Mouse (Mus musculus): ENCODE measurements around the gene Phactr3. TPM values are rescaled to one million over a fixed set of nuclear protein-coding genes. Genes with fewer than 3 reads are reported as not detected.

Phactr3 gene
- polyA plus RNA-seq, 1 experiment, result not detected

DNA sequence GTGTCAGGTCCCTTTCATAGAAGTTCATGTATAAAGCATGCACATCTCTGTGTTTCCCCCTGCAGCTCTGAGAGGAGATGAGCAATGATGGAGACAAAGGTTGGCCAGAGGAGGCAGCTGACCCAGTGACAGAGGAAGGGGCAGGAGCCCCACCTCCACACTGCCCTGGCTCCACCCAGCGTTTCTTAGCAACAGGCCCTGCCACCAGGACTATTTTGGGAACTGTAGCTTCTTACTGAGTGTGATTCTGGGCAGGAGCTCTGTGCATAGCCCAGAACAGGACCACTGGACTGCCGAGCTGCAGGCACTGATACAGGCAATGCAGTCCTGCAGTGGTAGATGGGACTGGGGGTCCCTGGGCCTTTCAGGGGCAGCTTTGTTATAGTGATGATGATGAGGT lies 146.7 kb downstream of the Phactr3 start:
- Histone ChIP-seq H3K4me1 (ENCODE audit: control insufficient read depth, insufficient read depth, low read length) (no peaks in the 10 kb centered on the region), H3K4me3 (ENCODE audit: insufficient read depth, low read length) (no peak overlapping the region), H3K27ac (ENCODE audit: insufficient read depth, low read depth, low read length) (no peak overlapping the region)
- TF ChIP-seq CTCF (IDR thresholded peaks at IDR 0.05; ENCODE audit: low read depth, low read length), result no peak
- TF ChIP-seq POLR2A (IDR thresholded peaks at IDR 0.05; ENCODE audit: borderline replicate concordance, low read depth, low read length), result no peak

DNA sequence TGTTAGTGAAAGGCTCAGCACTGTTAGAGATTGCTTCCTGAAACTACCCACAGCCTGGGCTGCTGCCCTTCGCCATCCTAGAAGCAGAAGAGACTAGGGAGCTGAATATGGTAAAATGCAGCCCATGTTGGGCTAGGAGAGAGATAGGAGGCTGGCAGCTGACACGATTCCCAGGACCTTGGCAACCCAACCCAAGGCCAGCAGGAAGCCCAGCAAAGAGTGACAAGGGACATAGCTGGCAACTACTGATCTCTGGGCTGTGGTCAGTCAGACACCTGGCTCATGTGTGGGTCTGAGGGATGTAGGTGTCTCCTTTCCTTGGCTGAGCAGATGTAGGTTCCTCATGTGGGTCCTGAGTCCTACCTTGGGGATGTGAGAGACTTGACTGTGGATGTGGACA lies 152.0 kb downstream of the Phactr3 start:
- no peak overlapping the region for H3K27ac ChIP-seq (ENCODE audit: insufficient read depth, low read depth, low read length)

DNA sequence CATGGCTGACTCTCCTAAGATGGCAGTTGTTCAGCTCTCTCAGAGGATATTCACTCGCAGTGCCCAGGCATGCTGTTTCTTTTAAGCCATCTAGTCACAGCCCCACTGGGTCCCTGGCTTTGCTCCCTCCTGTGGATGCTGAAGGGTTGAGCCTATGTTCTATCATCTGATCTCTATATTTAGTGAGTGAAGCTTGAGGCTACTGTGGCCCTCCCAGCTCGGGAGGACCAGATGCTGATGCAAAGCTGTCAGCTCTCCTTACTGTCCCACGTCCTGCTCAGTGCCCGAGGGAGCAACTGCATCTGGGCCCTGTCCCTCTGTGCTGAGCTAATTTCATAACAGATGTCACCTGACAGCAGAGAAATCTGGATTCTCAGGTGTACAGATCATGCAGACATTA lies 153.6 kb downstream of the Phactr3 start:
- Histone ChIP-seq H3K4me3 (ENCODE audit: insufficient read depth, low read length) (no peak overlapping the region), H3K4me1 (ENCODE audit: control insufficient read depth, insufficient read depth, low read length) (no peaks in the 10 kb centered on the region), H3K27ac (ENCODE audit: insufficient read depth, low read depth, low read length) (no peak overlapping the region)
- no peak for TF ChIP-seq CTCF (IDR thresholded peaks at IDR 0.05; ENCODE audit: low read depth, low read length)
- TF ChIP-seq POLR2A (IDR thresholded peaks at IDR 0.05; ENCODE audit: borderline replicate concordance, low read depth, low read length), result no peak

More for the DNA sequence above, 152.0 kb downstream of the Phactr3 start:
- no peak overlapping the region for H3K4me3 ChIP-seq (ENCODE audit: insufficient read depth, low read length)
- H3K4me1 ChIP-seq (ENCODE audit: control insufficient read depth, insufficient read depth, low read length), result no peaks in the 10 kb centered on the region
- TF ChIP-seq CTCF (IDR thresholded peaks at IDR 0.05; ENCODE audit: low read depth, low read length) (no peak), POLR2A (IDR thresholded peaks at IDR 0.05; ENCODE audit: borderline replicate concordance, low read depth, low read length) (no peak)

DNA sequence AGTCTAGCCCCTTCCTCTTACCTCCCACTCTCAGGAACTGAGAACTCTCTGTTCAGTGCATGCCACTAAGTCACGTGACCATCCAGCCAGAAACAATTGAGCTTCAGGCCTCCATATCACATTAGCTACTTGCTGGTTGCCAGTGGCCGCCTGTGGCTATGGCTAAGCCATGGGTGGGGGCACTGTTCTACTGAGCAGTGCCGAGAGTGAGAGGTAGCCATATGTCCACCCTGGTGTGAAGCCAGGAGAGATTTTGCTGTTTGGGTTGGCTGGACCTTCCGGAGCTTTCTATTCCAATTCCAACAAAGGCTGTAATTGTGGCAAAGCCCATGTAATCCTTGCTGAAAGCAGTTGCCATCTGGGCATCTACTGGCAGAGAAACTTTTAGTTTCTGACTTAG lies 155.4 kb downstream of the Phactr3 start:
- Histone ChIP-seq H3K4me1 (ENCODE audit: control insufficient read depth, insufficient read depth, low read length) (no peaks in the 10 kb centered on the region), H3K27ac (ENCODE audit: insufficient read depth, low read depth, low read length) (no peak overlapping the region), H3K4me3 (ENCODE audit: insufficient read depth, low read length) (no peak overlapping the region)
- TF ChIP-seq CTCF (IDR thresholded peaks at IDR 0.05; ENCODE audit: low read depth, low read length) (no peak), POLR2A (IDR thresholded peaks at IDR 0.05; ENCODE audit: borderline replicate concordance, low read depth, low read length) (no peak)

DNA sequence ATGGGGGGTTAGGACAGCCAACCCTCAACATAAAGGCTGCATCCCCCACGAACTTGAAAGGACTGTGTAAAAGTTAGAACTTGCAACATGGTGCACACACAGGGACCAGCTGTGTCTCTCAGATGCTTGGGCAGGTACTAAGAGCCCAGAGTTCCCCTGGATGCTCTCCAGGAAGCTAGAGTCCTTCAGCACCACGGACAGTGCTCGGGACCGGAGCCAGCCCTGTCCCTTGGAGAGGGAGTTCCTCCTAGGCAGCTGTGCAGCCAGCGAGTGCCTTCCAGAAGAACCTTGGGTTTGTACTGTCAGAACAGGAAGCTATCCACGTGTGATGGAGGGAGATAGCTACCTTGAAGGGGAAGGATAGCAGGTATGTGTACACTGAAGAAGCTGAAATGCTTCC lies 158.4 kb downstream of the Phactr3 start:
- no peak for TF ChIP-seq POLR2A (IDR thresholded peaks at IDR 0.05; ENCODE audit: borderline replicate concordance, low read depth, low read length)
- TF ChIP-seq CTCF (IDR thresholded peaks at IDR 0.05; ENCODE audit: low read depth, low read length), result no peak
- Histone ChIP-seq H3K27ac (ENCODE audit: insufficient read depth, low read depth, low read length) (no peak overlapping the region), H3K4me3 (ENCODE audit: insufficient read depth, low read length) (no peak overlapping the region), H3K4me1 (ENCODE audit: control insufficient read depth, insufficient read depth, low read length) (no peaks in the 10 kb centered on the region)

DNA sequence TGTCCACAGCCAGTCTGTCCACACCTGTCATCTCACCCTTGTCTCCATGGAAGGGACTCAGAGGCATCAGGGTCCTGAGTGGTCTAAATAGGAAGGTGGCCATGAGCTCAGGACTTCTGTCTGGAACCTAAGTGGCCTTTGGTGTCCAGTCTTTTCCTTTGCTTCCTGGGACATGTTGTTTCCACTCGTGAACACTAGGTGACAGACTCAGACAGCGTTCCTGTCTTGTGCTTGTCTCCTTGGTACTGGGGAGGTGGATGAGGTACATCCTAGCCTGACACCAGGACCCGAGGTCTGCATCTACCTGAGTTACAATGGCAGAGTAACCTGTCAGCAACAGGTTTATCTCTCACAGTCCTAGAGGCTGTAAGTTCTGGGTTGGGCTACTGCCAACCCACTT lies 162.4 kb downstream of the Phactr3 start:
- H3K4me1 ChIP-seq (ENCODE audit: control insufficient read depth, insufficient read depth, low read length), result no peaks in the 10 kb centered on the region
- no peak for TF ChIP-seq CTCF (IDR thresholded peaks at IDR 0.05; ENCODE audit: low read depth, low read length)
- TF ChIP-seq POLR2A (IDR thresholded peaks at IDR 0.05; ENCODE audit: borderline replicate concordance, low read depth, low read length), result no peak
- H3K27ac ChIP-seq (ENCODE audit: insufficient read depth, low read depth, low read length), result no peak overlapping the region
- no peak overlapping the region for H3K4me3 ChIP-seq (ENCODE audit: insufficient read depth, low read length)

DNA sequence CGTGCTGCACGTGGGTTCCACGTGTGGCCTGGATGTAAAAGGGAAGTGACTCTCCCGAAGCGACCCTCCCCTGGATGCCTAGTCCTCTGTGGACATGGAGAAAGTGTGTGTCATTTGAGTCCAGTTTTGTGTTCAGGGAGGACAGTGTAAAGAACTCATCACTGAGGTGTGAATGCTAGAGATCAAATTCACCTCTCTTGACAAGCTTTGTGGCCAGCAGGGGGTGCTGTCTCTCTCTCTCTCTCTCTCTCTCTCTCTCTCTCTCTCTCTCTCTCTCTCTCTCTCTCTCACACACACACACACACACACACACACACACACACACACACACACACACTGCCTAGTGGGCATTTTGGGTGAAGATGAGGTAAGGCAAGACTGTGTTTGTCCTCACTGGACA lies 168.5 kb downstream of the Phactr3 start:
- no peak for TF ChIP-seq CTCF (IDR thresholded peaks at IDR 0.05; ENCODE audit: low read depth, low read length)
- no peak for TF ChIP-seq POLR2A (IDR thresholded peaks at IDR 0.05; ENCODE audit: borderline replicate concordance, low read depth, low read length)
- H3K4me1 ChIP-seq (ENCODE audit: control insufficient read depth, insufficient read depth, low read length), result no peaks in the 10 kb centered on the region
- H3K4me3 ChIP-seq (ENCODE audit: insufficient read depth, low read length), result no peak overlapping the region
- H3K27ac ChIP-seq (ENCODE audit: insufficient read depth, low read depth, low read length), result no peak overlapping the region

DNA sequence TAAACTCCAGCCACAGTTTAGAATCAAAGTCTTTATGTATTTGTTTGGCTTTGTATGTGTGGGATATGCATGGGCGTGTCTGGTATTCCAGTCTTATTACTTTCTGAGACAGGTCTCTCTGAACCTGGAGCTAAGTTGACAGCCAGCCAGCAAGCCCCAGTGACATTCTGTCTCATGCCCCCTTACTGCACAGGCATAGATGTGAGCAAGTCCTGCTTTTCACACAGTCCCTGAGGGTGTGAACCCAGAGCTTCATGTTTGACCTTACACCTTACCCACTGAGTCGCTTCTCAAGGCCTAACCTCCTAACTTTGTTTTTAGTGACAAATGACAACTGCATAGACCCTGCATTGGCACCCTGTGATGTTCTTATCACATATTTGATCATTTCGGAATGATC lies 169.9 kb downstream of the Phactr3 start:
- H3K4me3 ChIP-seq (ENCODE audit: insufficient read depth, low read length), result no peak overlapping the region
- TF ChIP-seq CTCF (IDR thresholded peaks at IDR 0.05; ENCODE audit: low read depth, low read length) (no peak), POLR2A (IDR thresholded peaks at IDR 0.05; ENCODE audit: borderline replicate concordance, low read depth, low read length) (no peak)

DNA sequence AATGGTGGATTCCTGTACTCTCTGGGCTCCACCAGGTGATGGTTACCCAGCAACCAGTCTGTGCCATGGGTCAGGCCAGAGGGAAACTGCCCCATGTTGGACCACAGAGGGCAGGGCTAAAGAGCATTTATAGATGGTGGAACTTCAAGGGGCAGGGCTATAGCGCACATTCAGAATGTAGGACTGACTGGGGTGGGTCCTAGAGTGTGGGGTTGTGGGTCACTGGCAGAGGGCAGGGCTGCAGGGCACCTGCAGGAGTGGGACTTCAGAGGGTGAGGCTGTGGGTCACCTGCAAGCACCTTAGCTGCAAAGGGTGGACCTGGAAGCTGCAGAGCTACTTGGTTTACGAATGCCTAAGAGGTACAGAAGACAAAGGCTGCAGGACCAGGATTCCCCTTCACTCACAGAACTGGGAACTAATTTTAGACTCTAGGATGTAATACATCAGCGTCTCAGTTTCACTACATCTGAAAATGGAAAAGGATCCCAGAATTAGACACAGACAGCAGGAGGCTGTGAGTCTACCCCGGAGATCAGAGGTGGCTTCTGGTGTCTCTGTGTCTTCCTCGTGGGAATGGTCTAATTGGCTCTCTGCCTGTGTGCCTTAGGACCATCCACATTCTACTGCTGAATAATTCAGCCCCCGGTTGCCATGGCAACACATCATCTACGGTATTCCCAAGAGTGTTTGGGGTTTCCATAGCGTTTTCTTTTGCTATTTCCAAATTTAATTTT lies 184.8 kb downstream of the Phactr3 start:
- TF ChIP-seq CTCF (IDR thresholded peaks at IDR 0.05; ENCODE audit: low read depth, low read length) (no peak), POLR2A (IDR thresholded peaks at IDR 0.05; ENCODE audit: borderline replicate concordance, low read depth, low read length) (no peak)
- Histone ChIP-seq H3K4me3 (ENCODE audit: insufficient read depth, low read length) (no peak overlapping the region), H3K4me1 (ENCODE audit: control insufficient read depth, insufficient read depth, low read length) (no peaks in the 10 kb centered on the region), H3K27ac (ENCODE audit: insufficient read depth, low read depth, low read length) (no peak overlapping the region)

More for the DNA sequence above, 169.9 kb downstream of the Phactr3 start:
- Histone ChIP-seq H3K27ac (ENCODE audit: insufficient read depth, low read depth, low read length) (no peak overlapping the region), H3K4me1 (ENCODE audit: control insufficient read depth, insufficient read depth, low read length) (no peaks in the 10 kb centered on the region)

DNA sequence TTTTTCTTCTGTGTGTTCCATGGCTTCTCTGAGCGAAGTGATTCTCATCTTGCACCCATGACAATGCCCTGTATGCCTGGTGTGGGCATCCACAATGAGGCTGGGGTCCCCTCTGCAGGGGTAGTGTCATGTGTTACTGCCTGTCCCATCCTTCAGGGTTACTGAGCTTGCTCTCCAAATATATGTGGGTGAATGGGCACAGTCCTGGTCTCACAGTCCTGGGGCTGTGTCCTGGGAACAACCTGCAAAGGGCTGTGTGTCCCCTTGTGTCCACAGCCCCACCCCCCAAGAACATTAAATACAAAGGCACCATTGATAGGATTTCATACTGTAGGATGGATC lies 185.4 kb downstream of the Phactr3 start:
- Histone ChIP-seq H3K4me3 (ENCODE audit: insufficient read depth, low read length) (no peak overlapping the region), H3K4me1 (ENCODE audit: control insufficient read depth, insufficient read depth, low read length) (no peaks in the 10 kb centered on the region), H3K27ac (ENCODE audit: insufficient read depth, low read depth, low read length) (no peak overlapping the region)
- TF ChIP-seq POLR2A (IDR thresholded peaks at IDR 0.05; ENCODE audit: borderline replicate concordance, low read depth, low read length) (no peak), CTCF (IDR thresholded peaks at IDR 0.05; ENCODE audit: low read depth, low read length) (no peak)

Data from bone marrow macrophage, adult 2 months (primary cell).